ENCODE assay signal across 26 mouse cellular contexts in genomic region chr4:46028224-46028623, GRCm38 (mm10). TPM values are rescaled to one million over a fixed set of nuclear protein-coding genes. Genes with fewer than 3 reads are reported as not detected.
DNase-seq lines count a peak whose midpoint lies in the region; ATAC-seq and TF ChIP-seq lines count a peak whose summit lies in the region.
"Had no signal": no experiment of that assay in that cellular context is flagged by ENCODE, and none has a peak within 500 bp of the region (broad histone marks: within the 10 kb centered on the region; RNA-seq: fewer than 3 reads in every experiment).

No protein-coding gene starts in this region.

- no peak overlapping the region for H3K4me2 ChIP-seq in hindbrain, embryonic 13.5 days
- H3K4me2 ChIP-seq in hindbrain, embryonic 11.5 days (replicated peaks; ENCODE audit: low read depth, low read length) = no peak overlapping the region
- no peak overlapping the region for H3K4me2 ChIP-seq in lung, embryonic 14.5 days
- H3K4me2 ChIP-seq in limb, embryonic 14.5 days (replicated peaks; ENCODE audit: low read depth, low read length, severe bottlenecking) = no peak overlapping the region
- H3K4me2 ChIP-seq: limb, embryonic 15.5 days; liver, embryonic 15.5 days; midbrain, embryonic 15.5 days had no signal

- no peaks in the 10 kb centered on the region for H3K27me3 ChIP-seq in hindbrain, embryonic 13.5 days
- no peaks in the 10 kb centered on the region for H3K27me3 ChIP-seq in hindbrain, embryonic 11.5 days (ENCODE audit: control insufficient read depth, insufficient read depth, low read length)
- H3K27me3 ChIP-seq in lung, embryonic 14.5 days (ENCODE audit: insufficient read depth, low read length) = no peaks in the 10 kb centered on the region
- no peaks in the 10 kb centered on the region for H3K27me3 ChIP-seq in limb, embryonic 14.5 days (ENCODE audit: control insufficient read depth, insufficient read depth, low read length)
- H3K27me3 ChIP-seq: megakaryocyte, embryonic 14.5 days; midbrain, embryonic 15.5 days had no signal

- no peak for TF ChIP-seq POLR2A in limb, embryonic 14.5 days (IDR thresholded peaks at IDR 0.05; ENCODE audit: borderline replicate concordance, extremely low read depth, insufficient read depth, insufficient read length)

- no peak for ATAC-seq in hindbrain, embryonic 13.5 days (ENCODE audit: low FRiP score)
- no peak for ATAC-seq in hindbrain, embryonic 11.5 days (ENCODE audit: low FRiP score)
- ATAC-seq in lung, embryonic 14.5 days (ENCODE audit: insufficient read depth) = no peak
- ATAC-seq in limb, embryonic 14.5 days (ENCODE audit: low FRiP score, low read depth) = no peak
- ATAC-seq: forebrain, postnatal 0 days; hindbrain, postnatal 0 days; intestine, postnatal 0 days; midbrain, embryonic 15.5 days had no signal

- peak overlapping the region; percentile 48 for H3K27ac ChIP-seq in gastrocnemius, adult 2 months
- no peak overlapping the region for H3K27ac ChIP-seq in hindbrain, embryonic 13.5 days
- H3K27ac ChIP-seq in hindbrain, embryonic 11.5 days (ENCODE audit: low read depth, low read length) = no peak overlapping the region
- peak overlapping the region; percentile 15; the same call in 1 of the 2 replicates for H3K27ac ChIP-seq in lung, embryonic 14.5 days (ENCODE audit: low read depth)
- H3K27ac ChIP-seq in limb, embryonic 14.5 days (replicated peaks; ENCODE audit: low read depth, low read length) = 0 out of 2 replicates have a peak overlapping the region, but pooled peaks have one; percentile 2
- H3K27ac ChIP-seq: forebrain, embryonic 10.5 days; hindbrain, postnatal 0 days; limb, embryonic 15.5 days; liver, embryonic 15.5 days; midbrain, embryonic 15.5 days had no signal

- intact Hi-C loops in gastrocnemius, adult 2 months (cut with DNase I) = loop anchor here (5.0 kb wide), 1 partner anchor 86 kb away; no protein-coding TSS in a partner anchor

- no peaks in the 10 kb centered on the region; the same call in 1 of the 2 replicates for H3K36me3 ChIP-seq in hindbrain, embryonic 13.5 days
- H3K36me3 ChIP-seq in hindbrain, embryonic 11.5 days (ENCODE audit: control insufficient read depth, insufficient read depth, low read length) = no peaks in the 10 kb centered on the region
- no peaks in the 10 kb centered on the region for H3K36me3 ChIP-seq in lung, embryonic 14.5 days (ENCODE audit: insufficient read depth)
- H3K36me3 ChIP-seq in limb, embryonic 14.5 days (ENCODE audit: control insufficient read depth, insufficient read depth, low read length) = no peaks in the 10 kb centered on the region
- H3K36me3 ChIP-seq: forebrain, embryonic 10.5 days; G1E; limb, embryonic 15.5 days; liver, embryonic 15.5 days; midbrain, embryonic 15.5 days had no signal

- TF ChIP-seq CTCF in gastrocnemius, adult 2 months (IDR thresholded peaks at IDR 0.05) = no peak
- no peak for TF ChIP-seq CTCF in lung, embryonic 14.5 days (IDR thresholded peaks at IDR 0.05; ENCODE audit: low read depth)

- peaks cover 11% of the 10 kb centered on the region for H3K4me1 ChIP-seq in hindbrain, embryonic 13.5 days (replicated peaks)
- H3K4me1 ChIP-seq in hindbrain, embryonic 11.5 days (replicated peaks; ENCODE audit: control insufficient read depth, insufficient read depth, low read length) = no peaks in the 10 kb centered on the region
- no peaks in the 10 kb centered on the region for H3K4me1 ChIP-seq in lung, embryonic 14.5 days (ENCODE audit: insufficient read depth)
- H3K4me1 ChIP-seq in limb, embryonic 14.5 days (ENCODE audit: control insufficient read depth, insufficient read depth, low read length) = no peaks in the 10 kb centered on the region
- H3K4me1 ChIP-seq: limb, embryonic 15.5 days; midbrain, embryonic 15.5 days had no signal

- H3K9me3 ChIP-seq in hindbrain, embryonic 13.5 days = no peaks in the 10 kb centered on the region
- H3K9me3 ChIP-seq in hindbrain, embryonic 11.5 days (ENCODE audit: control insufficient read depth, low read length) = no peaks in the 10 kb centered on the region
- H3K9me3 ChIP-seq in lung, embryonic 14.5 days (ENCODE audit: low read depth, low read length) = no peaks in the 10 kb centered on the region
- H3K9me3 ChIP-seq in limb, embryonic 14.5 days (ENCODE audit: control insufficient read depth, low read length) = no peaks in the 10 kb centered on the region
- H3K9me3 ChIP-seq: forebrain, embryonic 10.5 days; limb, embryonic 15.5 days; liver, embryonic 15.5 days; megakaryocyte, embryonic 14.5 days; midbrain, embryonic 15.5 days had no signal

- peak overlapping the region; percentile 29; the same call in 1 of the 2 replicates for H3K9ac ChIP-seq in hindbrain, embryonic 13.5 days
- no peak overlapping the region for H3K9ac ChIP-seq in hindbrain, embryonic 11.5 days (ENCODE audit: low read depth, low read length)
- H3K9ac ChIP-seq in lung, embryonic 14.5 days = no peak overlapping the region; the same call in 1 of the 2 replicates
- H3K9ac ChIP-seq in limb, embryonic 14.5 days (ENCODE audit: low read depth, low read length, severe bottlenecking) = no peak overlapping the region
- H3K9ac ChIP-seq: forebrain, postnatal 0 days; limb, embryonic 15.5 days; liver, embryonic 15.5 days; midbrain, embryonic 15.5 days had no signal

- peak; percentile 52 for DNase-seq in gastrocnemius, adult 2 months
- DNase-seq in gastrocnemius, adult 18-20 months (ENCODE audit: low spot score) = no peak
- DNase-seq in hindbrain, embryonic 11.5 days (ENCODE audit: low spot score) = no peak
- DNase-seq in lung, embryonic 14.5 days = peak; percentile 41
- no peak for DNase-seq in lung, postnatal 25 days (ENCODE audit: low spot score)
- no peak for DNase-seq in limb, embryonic 14.5 days (ENCODE audit: low spot score)
- DNase-seq in embryo, embryonic 10.5 days (ENCODE audit: low spot score) = no peak
- DNase-seq: adrenal gland, postnatal 14 days; cerebellum, adult 11 months; cerebellum, postnatal 10 days; embryo, embryonic 11 days; forebrain, postnatal 0 days; gastrocnemius, postnatal 36 days; lung, postnatal 14 days; right cerebral cortex, postnatal 25 days; thymus, postnatal 36 days had no signal

- 0 out of 2 replicates have a peak overlapping the region, but pooled peaks have one; percentile 7 for H3K4me3 ChIP-seq in gastrocnemius, adult 2 months
- no peak overlapping the region for H3K4me3 ChIP-seq in hindbrain, embryonic 13.5 days
- no peak overlapping the region for H3K4me3 ChIP-seq in hindbrain, embryonic 11.5 days (ENCODE audit: low read depth, low read length)
- no peak overlapping the region for H3K4me3 ChIP-seq in lung, embryonic 14.5 days (ENCODE audit: low read depth, low read length)
- H3K4me3 ChIP-seq in limb, embryonic 14.5 days (replicated peaks; ENCODE audit: low read length) = no peak overlapping the region
- H3K4me3 ChIP-seq: forebrain, embryonic 10.5 days; limb, embryonic 15.5 days; liver, embryonic 15.5 days; megakaryocyte, embryonic 14.5 days; midbrain, embryonic 15.5 days; myocyte had no signal

- 71% methylated on average over 6 of the region's 6 CpGs for WGBS in hindbrain, embryonic 13.5 days
- WGBS in hindbrain, embryonic 11.5 days = 74% methylated on average over 6 of the region's 6 CpGs
- WGBS in lung, embryonic 14.5 days = 55% methylated on average over 6 of the region's 6 CpGs
- WGBS in limb, embryonic 14.5 days = 70% methylated on average over 6 of the region's 6 CpGs

RNA-seq across cellular contexts. Expression of gene Tmod1, which starts 10.5 kb away (rescaled TPM):
- total RNA-seq in gastrocnemius, adult 2 months (2021) = 100 to 1,000 TPM; 173 to 208 TPM
- 100 to 1,000 TPM; 163 to 194 TPM for total RNA-seq in gastrocnemius, adult 18-20 months (2021)
- 1.9 and 2.1 TPM in 2 replicates for polyA plus RNA-seq in hindbrain, embryonic 13.5 days (2015; fragmentation: Nextera tagmentation; extraction: Ambion mirVana)
- 3.6 and 4.9 TPM in 2 replicates for polyA plus RNA-seq in hindbrain, embryonic 11.5 days (2014; fragmentation: Nextera tagmentation; extraction: Ambion mirVana)
- 2.0 and 5.0 TPM in 2 replicates for polyA plus RNA-seq in lung, embryonic 14.5 days (2014; fragmentation: Nextera tagmentation; extraction: Ambion mirVana)
- polyA plus RNA-seq in limb, embryonic 14.5 days (2012; rRNA removed) = 8.1 and 10.8 TPM in 2 replicates
- polyA plus RNA-seq in limb, embryonic 14.5 days (2014; fragmentation: Nextera tagmentation; extraction: Ambion mirVana) = 9.9 and 15.8 TPM in 2 replicates

Comparison
In these comparisons a context has a peak if more than half of its experiments do, and no peak if none do; other contexts are left out.
1. DNase-seq: peak in gastrocnemius, adult 2 months (single experiment) and lung, embryonic 14.5 days (single experiment); none in gastrocnemius, adult 18-20 months (single experiment), hindbrain, embryonic 11.5 days (single experiment), lung, postnatal 25 days (single experiment), limb, embryonic 14.5 days (single experiment) and embryo, embryonic 10.5 days (single experiment).
2. H3K27ac ChIP-seq: peak in gastrocnemius, adult 2 months (single experiment), lung, embryonic 14.5 days (single experiment) and limb, embryonic 14.5 days (single experiment); none in hindbrain, embryonic 13.5 days (single experiment) and hindbrain, embryonic 11.5 days (single experiment).